Mouse (Mus musculus): Measurements from ENCODE around the gene Rab12.

DNA sequence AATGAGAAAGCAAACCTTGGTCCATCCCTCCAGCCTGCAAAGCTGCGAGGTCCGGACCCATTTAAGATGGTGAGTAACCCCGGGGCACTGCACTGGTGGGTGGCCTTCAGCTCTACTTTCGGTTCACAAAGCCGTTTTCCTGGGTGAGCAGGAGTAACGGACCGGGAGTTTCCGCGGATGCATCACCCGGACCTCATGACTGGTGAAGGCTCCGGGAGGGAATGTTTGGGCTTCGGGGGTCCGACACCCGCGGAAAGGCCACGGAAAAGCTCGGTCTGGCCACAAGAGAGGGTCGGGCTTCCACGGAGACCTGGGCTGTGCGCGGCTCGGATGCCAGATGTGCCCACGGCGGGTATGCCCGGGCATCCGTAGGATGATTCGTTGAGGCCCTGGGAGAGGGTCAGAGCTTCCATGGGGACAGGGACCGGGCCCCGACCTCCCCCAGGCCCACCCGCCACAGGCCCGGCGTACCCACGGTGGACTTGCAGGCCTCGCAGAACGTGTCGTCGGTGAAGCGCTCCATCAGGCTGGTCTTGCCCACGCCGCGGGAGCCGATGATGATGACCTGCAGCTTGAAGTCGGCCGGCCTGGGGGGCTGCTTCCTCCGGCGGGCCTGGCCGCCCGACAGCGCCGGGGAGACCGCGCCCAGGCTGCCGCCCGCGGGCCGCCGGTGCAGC, 514 bp downstream of the Rab12 start:
- TF ChIP-seq CTCF (IDR thresholded peaks at IDR 0.05; ENCODE audit: low read depth) (no peak), EP300 (IDR thresholded peaks at IDR 0.05; ENCODE audit: low read depth) (no peak)

Data from heart, postnatal 0 days (tissue).